In the genomic region with DNA sequence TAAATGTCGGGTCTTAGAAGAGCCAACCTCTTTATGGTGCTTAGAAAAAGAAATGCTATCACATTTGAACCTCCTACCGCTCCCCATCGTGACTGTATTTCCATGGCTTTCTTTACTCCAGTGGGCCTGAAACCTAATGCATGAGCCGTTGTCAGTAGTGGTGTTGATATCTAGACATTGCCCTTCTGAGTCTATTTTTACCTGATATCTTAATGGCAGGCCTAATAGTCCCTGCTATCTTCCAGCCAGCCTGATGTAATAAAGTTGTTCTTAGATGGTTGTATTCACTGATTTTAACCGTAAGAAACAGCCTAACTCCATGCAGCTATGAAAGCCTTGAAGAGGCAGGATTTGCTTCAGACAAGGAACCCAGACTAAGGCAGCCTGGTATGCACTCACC, we compare ENCODE assay signal across 24 mouse cellular contexts.
DNase-seq lines count a peak whose midpoint lies in the region; ATAC-seq lines count a peak whose summit lies in the region.
"Had no signal": no experiment of that assay in that cellular context is flagged by ENCODE, and none has a peak within 500 bp of the region (broad histone marks: within the 10 kb centered on the region; RNA-seq: fewer than 3 reads in every experiment).

No protein-coding gene starts in this region.

- H3K27me3 ChIP-seq in heart, embryonic 14.5 days (ENCODE audit: control insufficient read depth, insufficient read depth, low read length), result no peaks in the 10 kb centered on the region
- no peaks in the 10 kb centered on the region for H3K27me3 ChIP-seq in neural tube, embryonic 15.5 days (replicated peaks)
- H3K27me3 ChIP-seq in limb, embryonic 15.5 days, result no peaks in the 10 kb centered on the region
- H3K27me3 ChIP-seq: forebrain, embryonic 12.5 days had no signal

- DNase-seq in heart, adult 11 months, result peak; percentile 58
- no peak for DNase-seq in heart, adult 8-10 months (ENCODE audit: low spot score)
- DNase-seq in heart, postnatal 14 days, result no peak
- no peak for DNase-seq in neural tube, embryonic 10.5 days (ENCODE audit: extremely low spot score, low spot score)
- DNase-seq in urinary bladder, postnatal 10 days (ENCODE audit: low spot score), result no peak
- DNase-seq: adrenal gland, postnatal 25 days; cerebellum, adult 8-10 months; gastrocnemius, postnatal 36 days; kidney, adult 8-10 months; kidney, postnatal 14 days; layer of hippocampus, postnatal 36 days; liver, postnatal 0 days; thymus, adult 18-20 months; thymus, postnatal 36 days had no signal

- intact Hi-C loops in heart, postnatal 14 days (cut with DNase I), result no loop called here

- H3K36me3 ChIP-seq in heart, embryonic 14.5 days (ENCODE audit: control insufficient read depth, insufficient read depth, low read length), result peaks cover 19% of the 10 kb centered on the region
- no peaks in the 10 kb centered on the region for H3K36me3 ChIP-seq in neural tube, embryonic 15.5 days
- no peaks in the 10 kb centered on the region for H3K36me3 ChIP-seq in limb, embryonic 15.5 days
- H3K36me3 ChIP-seq: forebrain, embryonic 12.5 days had no signal

- H3K9ac ChIP-seq in heart, embryonic 14.5 days (ENCODE audit: low read length), result peak overlapping the region; percentile 39
- no peak overlapping the region for H3K9ac ChIP-seq in neural tube, embryonic 15.5 days (replicated peaks)
- H3K9ac ChIP-seq in limb, embryonic 15.5 days, result no peak overlapping the region
- H3K9ac ChIP-seq: forebrain, embryonic 12.5 days; liver, postnatal 0 days had no signal

- H3K27ac ChIP-seq in heart, embryonic 14.5 days (replicated peaks in 1 of 2; ENCODE audit: control insufficient read depth in 1 of 2, insufficient read depth in 1 of 2, low read depth in 2 of 2, low read length in 2 of 2), result peak overlapping the region; percentile 77 to 87
- 0 out of 2 replicates have a peak overlapping the region, but pooled peaks have one; percentile 9 for H3K27ac ChIP-seq in neural tube, embryonic 15.5 days (replicated peaks)
- H3K27ac ChIP-seq in limb, embryonic 15.5 days, result 0 out of 2 replicates have a peak overlapping the region, but pooled peaks have one; percentile 13
- H3K27ac ChIP-seq: forebrain, embryonic 12.5 days; hindbrain, postnatal 0 days; macrophage had no signal

- peak overlapping the region; percentile 34 for H3K4me2 ChIP-seq in heart, embryonic 14.5 days (ENCODE audit: low read length)
- no peak overlapping the region for H3K4me2 ChIP-seq in neural tube, embryonic 15.5 days
- H3K4me2 ChIP-seq in limb, embryonic 15.5 days, result no peak overlapping the region
- H3K4me2 ChIP-seq: forebrain, embryonic 12.5 days; liver, embryonic 11.5 days; midbrain, embryonic 11.5 days had no signal

- ATAC-seq in heart, embryonic 14.5 days (ENCODE audit: insufficient number of reproducible peaks, insufficient read depth, low FRiP score, low read depth), result peak; percentile 66; the same call in 1 of the 2 replicates
- no peak for ATAC-seq in neural tube, embryonic 15.5 days (ENCODE audit: low FRiP score)
- ATAC-seq in limb, embryonic 15.5 days (ENCODE audit: insufficient number of reproducible peaks, low FRiP score, low TSS enrichment, low read depth), result no peak
- ATAC-seq: hindbrain, postnatal 0 days; liver, postnatal 0 days; lung, postnatal 0 days had no signal

- no peak overlapping the region for H3K4me3 ChIP-seq in heart, embryonic 14.5 days (ENCODE audit: control insufficient read depth in 1 of 2, insufficient read depth in 1 of 2, low read depth in 1 of 2, low read length in 2 of 2)
- no peak overlapping the region for H3K4me3 ChIP-seq in neural tube, embryonic 15.5 days (replicated peaks)
- no peak overlapping the region for H3K4me3 ChIP-seq in limb, embryonic 15.5 days
- H3K4me3 ChIP-seq: erythroblast, embryonic 14.5 days; forebrain, embryonic 12.5 days had no signal

- H3K9me3 ChIP-seq in heart, embryonic 14.5 days (ENCODE audit: control insufficient read depth, low read length), result no peaks in the 10 kb centered on the region
- H3K9me3 ChIP-seq in neural tube, embryonic 15.5 days (replicated peaks), result no peaks in the 10 kb centered on the region
- H3K9me3 ChIP-seq in limb, embryonic 15.5 days, result no peaks in the 10 kb centered on the region
- H3K9me3 ChIP-seq: forebrain, embryonic 12.5 days had no signal

- H3K4me1 ChIP-seq in heart, embryonic 14.5 days (ENCODE audit: control insufficient read depth in 2 of 2, insufficient read depth in 2 of 2, low read length in 2 of 2), result peaks cover 15 to 51% of the 10 kb centered on the region in 2 experiments
- H3K4me1 ChIP-seq in neural tube, embryonic 15.5 days, result peaks cover 5% of the 10 kb centered on the region; the same call in 1 of the 2 replicates
- H3K4me1 ChIP-seq in limb, embryonic 15.5 days, result no peaks in the 10 kb centered on the region

- 10% methylated on average over 5 of the region's 5 CpGs for WGBS in heart, embryonic 14.5 days
- WGBS in neural tube, embryonic 15.5 days, result 72% methylated on average over 5 of the region's 5 CpGs
- 70% methylated on average over 5 of the region's 5 CpGs for WGBS in limb, embryonic 15.5 days

Comparison
In these comparisons a context has a peak if more than half of its experiments do, and no peak if none do; other contexts are left out.
1. H3K27ac ChIP-seq: peak in every context shown above with its lines; median percentile 82 in heart, embryonic 14.5 days; 13 in limb, embryonic 15.5 days; 9 in neural tube, embryonic 15.5 days.